Mouse (Mus musculus) embryonic facial prominence, embryonic 14.5 days (tissue): Measurements from ENCODE around the gene Rab6a. TPM values are rescaled to one million over a fixed set of nuclear protein-coding genes. Genes with fewer than 3 reads are reported as not detected.

Experiments used
- ATAC-seq: fragments of 200-750 bp; cut with Nextera tagmentation; 2 replicates; pipeline ENCODE4 v1.8.0; 2017; ENCODE audit warnings: low read depth, moderate number of reproducible peaks, moderate TSS enrichment
- DNase-seq: peaks from one replicate; pipeline ENCODE4 v3.0.0-alpha.2; 2015; ENCODE audit warnings: low spot score
- H3K27ac ChIP-seq: fragments of 300-500 bp; sonication (generic); replicated peaks from 2 replicates; pipeline ENCODE4 v1.5.1; 2014; ENCODE audit warnings: low read depth, mild to moderate bottlenecking, low read length, moderate library complexity
- H3K27me3 ChIP-seq: fragments of 300-500 bp; sonication (generic); replicated peaks from 2 replicates; pipeline ENCODE4 v1.6.1; 2014; ENCODE audit warnings: low read length; ENCODE audit not compliant: control insufficient read depth, insufficient read depth
- H3K36me3 ChIP-seq: fragments of 300-500 bp; sonication (generic); 2 replicates; pipeline ENCODE4 v1.6.1; 2014; ENCODE audit warnings: low read length, mixed read lengths; ENCODE audit not compliant: control insufficient read depth, insufficient read depth
- H3K4me1 ChIP-seq: fragments of 300-500 bp; sonication (generic); 2 replicates; pipeline ENCODE4 v1.6.1; 2014; ENCODE audit warnings: antibody characterized with exemption, low read length; ENCODE audit not compliant: control insufficient read depth, insufficient read depth
- H3K4me2 ChIP-seq: fragments of 300-500 bp; sonication (generic); 2 replicates; pipeline ENCODE4 v1.6.1; 2014; ENCODE audit warnings: low read depth, mild to moderate bottlenecking, low read length, moderate library complexity, mixed read lengths
- H3K4me3 ChIP-seq: fragments of 300-500 bp; sonication (generic); 2 replicates; pipeline ENCODE4 v1.5.1; 2014; ENCODE audit warnings: low read depth, mild to moderate bottlenecking, low read length
- H3K9ac ChIP-seq: fragments of 300-500 bp; sonication (generic); 2 replicates; pipeline ENCODE4 v1.6.1; 2014; ENCODE audit warnings: low read depth, mild to moderate bottlenecking, low read length, moderate library complexity, mixed read lengths
- H3K9me3 ChIP-seq: fragments of 300-500 bp; sonication (generic); 2 replicates; pipeline ENCODE4 v1.6.1; 2016; ENCODE audit warnings: low read length; ENCODE audit not compliant: control insufficient read depth
- WGBS: fragments of 180-500 bp; shearing (Covaris S2); extraction: QIAGEN DNeasy Blood & Tissue Kit; methylation state at CpG from one replicate; pipeline ENCODE4 v1.1.7; 2014; 5-methylcytosine and 5-hydroxymethylcytosine counted together
- polyA plus RNA-seq: library from polyadenylated mRNA; unstranded; fragments of >200 nt; fragmentation: Nextera tagmentation; extraction: Ambion mirVana; gene quantifications from 2 replicates; pipeline ENCODE4 v1.2.1, GENCODE M21; 2014

The Rab6a gene
- polyA plus RNA-seq, 1 experiment from 2014 or later, result 136 TPM

- Histone ChIP-seq H3K4me2 (no peak overlapping the region), H3K36me3 (peaks cover 4% of the 10 kb centered on the region; the same call in 1 of the 2 replicates), H3K4me3 (no peak overlapping the region), H3K9me3 (no peaks in the 10 kb centered on the region), H3K27me3 (no peaks in the 10 kb centered on the region), H3K9ac (no peak overlapping the region), H3K27ac (no peak overlapping the region), H3K4me1 (0 out of 2 replicates have a peak, but pooled peaks cover 5% of the 10 kb centered on the region)
- WGBS, result 83% methylated on average over 2 of the region's 2 CpGs
- DNase-seq (no peak), ATAC-seq (no peak)
Observed at GRCm38 (mm10) chr7:100578794-100579193, 28.4 kb upstream of the Rab6a start.

GRCm38 (mm10) chr7:100582235-100582634, 25.0 kb upstream of the Rab6a start:
- H3K4me1 ChIP-seq, result 0 out of 2 replicates have a peak, but pooled peaks cover 5% of the 10 kb centered on the region
- H3K27ac ChIP-seq, result no peak overlapping the region
- peak overlapping the region; percentile 67 for H3K4me2 ChIP-seq
- peak overlapping the region; percentile 54 for H3K4me3 ChIP-seq
- no peaks in the 10 kb centered on the region for H3K36me3 ChIP-seq
- H3K9ac ChIP-seq, result peak overlapping the region; percentile 82
- DNase-seq (no peak), ATAC-seq (no peak)
- H3K9me3 ChIP-seq, result no peaks in the 10 kb centered on the region
- H3K27me3 ChIP-seq, result no peaks in the 10 kb centered on the region
- 40% methylated on average over 7 of the region's 7 CpGs for WGBS

GRCm38 (mm10) chr7:100582727-100583236, 24.4 kb upstream of the Rab6a start:
- peak; percentile 94 for ATAC-seq
- Histone ChIP-seq H3K27ac (peak overlapping the region; percentile 90), H3K9me3 (no peaks in the 10 kb centered on the region), H3K4me2 (peak overlapping the region; percentile 67), H3K4me1 (0 out of 2 replicates have a peak, but pooled peaks cover 5% of the 10 kb centered on the region), H3K36me3 (no peaks in the 10 kb centered on the region), H3K9ac (peak overlapping the region; percentile 82), H3K27me3 (no peaks in the 10 kb centered on the region), H3K4me3 (peak overlapping the region; percentile 54)
- DNase-seq, result peak; percentile 94
- under 1% methylated on average over 27 of the region's 31 CpGs for WGBS

- Histone ChIP-seq H3K27me3 (no peaks in the 10 kb centered on the region), H3K4me2 (no peak overlapping the region), H3K4me1 (peaks cover 3% of the 10 kb centered on the region; the same call in 1 of the 2 replicates), H3K4me3 (no peak overlapping the region), H3K9ac (no peak overlapping the region), H3K27ac (no peak overlapping the region), H3K9me3 (no peaks in the 10 kb centered on the region), H3K36me3 (no peaks in the 10 kb centered on the region)
- ATAC-seq (no peak), DNase-seq (no peak)
- 56% methylated on average over 1 of the region's 1 CpGs for WGBS
Observed at GRCm38 (mm10) chr7:100589816-100590215, 17.4 kb upstream of the Rab6a start.

- no peak for ATAC-seq
- Histone ChIP-seq H3K36me3 (no peaks in the 10 kb centered on the region), H3K27me3 (no peaks in the 10 kb centered on the region), H3K4me1 (peaks cover 3% of the 10 kb centered on the region; the same call in 1 of the 2 replicates), H3K4me2 (peak overlapping the region; percentile 67), H3K4me3 (peak overlapping the region; percentile 50), H3K9me3 (no peaks in the 10 kb centered on the region), H3K27ac (peak overlapping the region; percentile 85), H3K9ac (peak overlapping the region; percentile 73)
- WGBS, result 39% methylated on average over 7 of the region's 7 CpGs
- DNase-seq, result no peak
Observed at GRCm38 (mm10) chr7:100590504-100590844, 16.7 kb upstream of the Rab6a start.

- Histone ChIP-seq H3K27me3 (no peaks in the 10 kb centered on the region), H3K9me3 (no peaks in the 10 kb centered on the region), H3K9ac (peak overlapping the region; percentile 73), H3K4me3 (peak overlapping the region; percentile 50), H3K4me2 (peak overlapping the region; percentile 67), H3K4me1 (peaks cover 3% of the 10 kb centered on the region; the same call in 1 of the 2 replicates), H3K27ac (peak overlapping the region; percentile 85), H3K36me3 (no peaks in the 10 kb centered on the region)
- DNase-seq, result peak; percentile 94
- peak; percentile 96 for ATAC-seq
- WGBS, result 0% methylated on average over 13 of the region's 20 CpGs
Observed at GRCm38 (mm10) chr7:100590845-100591521, 16.2 kb upstream of the Rab6a start.

GRCm38 (mm10) chr7:100591522-100591852, 15.7 kb upstream of the Rab6a start:
- Histone ChIP-seq H3K4me3 (peak overlapping the region; percentile 50), H3K27ac (peak overlapping the region; percentile 85)
- 12% methylated on average over 2 of the region's 2 CpGs for WGBS

GRCm38 (mm10) chr7:100593349-100593748, 13.9 kb upstream of the Rab6a start:
- H3K27me3 ChIP-seq, result no peaks in the 10 kb centered on the region
- H3K4me3 ChIP-seq, result no peak overlapping the region
- peaks cover 3% of the 10 kb centered on the region; the same call in 1 of the 2 replicates for H3K4me1 ChIP-seq
- no peak overlapping the region for H3K4me2 ChIP-seq
- DNase-seq, result no peak
- no peaks in the 10 kb centered on the region for H3K9me3 ChIP-seq
- ATAC-seq, result no peak
- H3K36me3 ChIP-seq, result no peaks in the 10 kb centered on the region
- no peak overlapping the region for H3K27ac ChIP-seq
- no peak overlapping the region for H3K9ac ChIP-seq

More at GRCm38 (mm10) chr7:100591522-100591852, 15.7 kb upstream of the Rab6a start:
- peaks cover 3% of the 10 kb centered on the region; the same call in 1 of the 2 replicates for H3K4me1 ChIP-seq
- no peaks in the 10 kb centered on the region for H3K36me3 ChIP-seq
- no peaks in the 10 kb centered on the region for H3K27me3 ChIP-seq
- ATAC-seq (no peak; the same call in 1 of the 2 replicates), DNase-seq (no peak)
- peak overlapping the region; percentile 67 for H3K4me2 ChIP-seq
- no peaks in the 10 kb centered on the region for H3K9me3 ChIP-seq
- H3K9ac ChIP-seq, result peak overlapping the region; percentile 73

GRCm38 (mm10) chr7:100600211-100600610, 7.0 kb upstream of the Rab6a start:
- Histone ChIP-seq H3K36me3 (no peaks in the 10 kb centered on the region), H3K4me3 (no peak overlapping the region), H3K27me3 (no peaks in the 10 kb centered on the region), H3K4me2 (no peak overlapping the region), H3K9me3 (no peaks in the 10 kb centered on the region), H3K27ac (no peak overlapping the region), H3K4me1 (no peaks in the 10 kb centered on the region), H3K9ac (no peak overlapping the region)
- no peak for ATAC-seq
- WGBS, result 73% methylated on average over 5 of the region's 5 CpGs
- no peak for DNase-seq
